Mouse (Mus musculus) heart, postnatal 0 days (tissue): ENCODE measurements around the gene Pde4dip. TPM values are rescaled to one million over a fixed set of nuclear protein-coding genes. Genes with fewer than 3 reads are reported as not detected.

Source experiments
- ATAC-seq: fragments of 200-750 bp; cut with Nextera tagmentation; 2 replicates; pipeline ENCODE4 v1.8.0; 2017; ENCODE audit warnings: low read depth, moderate number of reproducible peaks, moderate library complexity; ENCODE audit not compliant: insufficient read depth
- DNase-seq: peaks from one replicate; pipeline ENCODE4 v3.0.0-alpha.2; 2016; ENCODE audit warnings: low spot score
- H3K27ac ChIP-seq: fragments of 300-500 bp; sonication (generic); 2 replicates; pipeline ENCODE4 v1.5.1; 2014; ENCODE audit warnings: low read depth, mild to moderate bottlenecking
- H3K27me3 ChIP-seq: fragments of 300-500 bp; sonication (generic); 2 replicates; pipeline ENCODE4 v1.6.1; 2014; ENCODE audit warnings: low read length, mixed read lengths; ENCODE audit not compliant: control insufficient read depth, insufficient read depth
- H3K36me3 ChIP-seq: fragments of 300-500 bp; sonication (generic); replicated peaks from 2 replicates; pipeline ENCODE4 v1.6.1; 2014; ENCODE audit warnings: low read length, mixed read lengths; ENCODE audit not compliant: control insufficient read depth, insufficient read depth
- H3K4me1 ChIP-seq: fragments of 300-500 bp; sonication (generic); 2 replicates; pipeline ENCODE4 v1.6.1; 2014; ENCODE audit warnings: antibody characterized with exemption; ENCODE audit not compliant: control insufficient read depth, insufficient read depth
- H3K4me2 ChIP-seq: fragments of 300-500 bp; sonication (generic); 2 replicates; pipeline ENCODE4 v1.6.1; 2014; ENCODE audit warnings: low read depth, mild to moderate bottlenecking, low read length, moderate library complexity
- H3K4me3 ChIP-seq: fragments of 300-500 bp; sonication (generic); 2 replicates; pipeline ENCODE4 v1.5.1; 2014; ENCODE audit warnings: low read depth, low read length
- H3K9ac ChIP-seq: fragments of 300-500 bp; sonication (generic); replicated peaks from 2 replicates; pipeline ENCODE4 v1.6.1; 2014; ENCODE audit warnings: low read depth, low read length, mixed read lengths
- H3K9me3 ChIP-seq: fragments of 300-500 bp; sonication (generic); replicated peaks from 2 replicates; pipeline ENCODE4 v1.6.1; 2016; ENCODE audit warnings: low read length; ENCODE audit not compliant: control insufficient read depth
- CTCF ChIP-seq: IDR thresholded peaks from 2 replicates; pipeline ENCODE4 v1.5.1; 2016; ENCODE audit warnings: antibody characterized with exemption, control low read depth, low read depth
- EP300 ChIP-seq: IDR thresholded peaks from 2 replicates; pipeline ENCODE4 v1.6.1; 2016; ENCODE audit warnings: antibody characterized with exemption, low read depth
- WGBS: fragments of 180-500 bp; shearing (Covaris S2); extraction: QIAGEN DNeasy Blood & Tissue Kit; methylation state at CpG from one replicate; pipeline ENCODE4 v1.1.7; 2014; 5-methylcytosine and 5-hydroxymethylcytosine counted together
- polyA plus RNA-seq: library from polyadenylated mRNA; unstranded; fragments of >200 nt; fragmentation: Nextera tagmentation; extraction: Ambion mirVana; gene quantifications from 2 replicates; pipeline ENCODE4 v1.2.1, GENCODE M21; 2015
- total RNA-seq: library from RNA; depleted of rRNA; stranded (reverse); fragments of >200 nt; gene quantifications from 2 replicates; pipeline ENCODE4 v1.2.3, GENCODE M21; 2014; ENCODE audit warnings: low replicate concordance

Gene Pde4dip
- total and polyA plus RNA-seq, 2 experiments from 2014 or later = 126 to 498 TPM

DNA sequence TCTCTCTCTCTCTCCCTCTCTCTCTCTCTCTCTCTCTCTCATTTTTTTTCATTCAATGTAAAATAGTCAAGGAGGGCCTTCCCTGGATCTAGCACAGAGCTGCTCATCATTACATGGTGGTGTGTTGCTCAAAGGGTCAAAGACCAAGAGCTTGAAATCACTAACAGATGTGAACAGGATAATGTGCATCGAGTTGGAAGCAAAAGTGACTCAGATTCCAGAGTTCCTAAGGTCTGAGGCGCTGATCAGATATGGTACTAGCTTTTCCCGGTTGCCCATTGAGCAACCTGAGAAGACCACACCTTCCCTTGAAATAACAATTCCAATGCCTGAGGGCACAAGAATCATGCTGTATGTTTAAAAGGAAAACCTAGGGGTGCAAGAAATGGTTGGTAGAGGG is 9.9 kb upstream of the Pde4dip start:
- WGBS = 45% methylated on average over 3 of the region's 3 CpGs
- peaks cover 19% of the 10 kb centered on the region for H3K4me1 ChIP-seq
- ATAC-seq (no peak), DNase-seq (no peak)
- H3K9ac ChIP-seq = no peak overlapping the region
- TF ChIP-seq EP300 (no peak), CTCF (no peak)
- H3K27me3 ChIP-seq = no peaks in the 10 kb centered on the region
- no peaks in the 10 kb centered on the region for H3K9me3 ChIP-seq
- H3K36me3 ChIP-seq = no peaks in the 10 kb centered on the region
- no peak overlapping the region for H3K27ac ChIP-seq
- H3K4me3 ChIP-seq = no peak overlapping the region
- no peak overlapping the region for H3K4me2 ChIP-seq

DNA sequence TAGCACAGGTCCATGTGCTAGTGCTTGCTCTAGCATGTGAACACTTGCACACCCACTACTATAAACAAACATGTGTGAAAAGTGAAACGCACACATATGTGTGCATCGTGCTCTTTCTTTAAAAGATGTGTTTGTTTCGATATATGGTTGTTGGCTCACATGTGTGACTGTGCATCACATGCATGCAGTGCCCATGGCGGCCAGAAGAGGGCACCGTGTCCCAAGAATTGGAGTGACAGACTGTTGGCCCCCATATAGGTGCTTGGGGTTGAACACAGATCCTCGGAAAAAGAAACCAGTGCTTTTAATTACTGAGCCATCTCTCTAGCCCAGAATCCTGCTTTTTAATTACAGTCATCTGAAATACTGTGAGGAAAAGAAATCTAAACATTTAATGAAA is 6.2 kb upstream of the Pde4dip start:
- H3K4me3 ChIP-seq = no peak overlapping the region
- no peak overlapping the region for H3K4me2 ChIP-seq
- no peak for TF ChIP-seq EP300
- peak; percentile 42 for TF ChIP-seq CTCF
- ATAC-seq = no peak
- no peak overlapping the region for H3K27ac ChIP-seq
- no peak for DNase-seq
- whole genome bisulfite sequencing = 45% methylated on average over 6 of the region's 6 CpGs
- no peak overlapping the region for H3K9ac ChIP-seq
- no peaks in the 10 kb centered on the region for H3K4me1 ChIP-seq
- H3K27me3 ChIP-seq = peaks cover 15% of the 10 kb centered on the region
- H3K9me3 ChIP-seq = no peaks in the 10 kb centered on the region
- H3K36me3 ChIP-seq = no peaks in the 10 kb centered on the region

DNA sequence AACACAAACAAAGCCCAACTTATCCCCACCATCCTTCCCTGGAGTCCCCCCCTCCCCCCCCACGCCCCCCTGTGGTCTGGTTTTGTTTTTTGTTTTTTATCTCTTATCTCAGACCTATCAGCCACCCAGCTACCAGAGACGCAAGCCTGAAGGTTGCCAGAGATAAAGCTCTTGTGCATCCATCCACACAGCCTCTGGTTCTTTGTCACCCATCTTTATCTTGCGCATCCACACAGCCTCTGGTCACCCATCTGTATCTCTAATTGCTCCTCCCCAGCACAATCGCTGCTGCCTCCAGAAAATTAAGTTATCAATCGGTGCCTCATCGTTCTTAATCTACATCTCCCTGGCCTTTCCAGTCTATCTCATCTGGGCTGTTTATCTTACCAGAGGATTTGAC is 1.7 kb upstream of the Pde4dip start:
- H3K27me3 ChIP-seq = peaks cover 35% of the 10 kb centered on the region
- DNase-seq (no peak), ATAC-seq (no peak)
- TF ChIP-seq EP300 (no peak), CTCF (no peak)
- H3K9me3 ChIP-seq = no peaks in the 10 kb centered on the region
- H3K9ac ChIP-seq = no peak overlapping the region
- H3K4me3 ChIP-seq = no peak overlapping the region
- no peak overlapping the region for H3K4me2 ChIP-seq
- WGBS = 8% methylated on average over 6 of the region's 6 CpGs
- no peaks in the 10 kb centered on the region for H3K4me1 ChIP-seq
- H3K36me3 ChIP-seq = no peaks in the 10 kb centered on the region
- H3K27ac ChIP-seq = no peak overlapping the region

DNA sequence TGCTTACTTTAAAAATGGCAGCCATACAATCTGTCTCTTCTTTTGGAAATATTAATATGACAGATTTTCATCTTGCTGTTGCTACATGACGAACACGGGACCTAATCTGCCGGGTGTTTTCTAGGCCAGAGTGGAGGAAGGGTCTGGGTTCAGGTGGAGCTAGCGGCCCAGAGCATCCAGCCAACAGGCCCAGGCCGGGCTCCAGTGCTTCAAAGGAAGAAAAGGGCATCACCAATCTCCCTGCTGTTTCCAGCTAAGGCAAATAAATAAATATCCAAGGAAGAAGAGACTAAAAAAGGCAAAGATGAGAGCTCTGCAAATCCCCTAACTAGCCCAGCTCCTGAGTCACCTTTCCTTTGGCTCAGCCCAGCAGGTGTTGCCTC is 731 bp downstream of the Pde4dip start:
- Histone ChIP-seq H3K4me1 (no peaks in the 10 kb centered on the region), H3K4me2 (no peak overlapping the region), H3K27me3 (peaks cover 35% of the 10 kb centered on the region), H3K36me3 (no peaks in the 10 kb centered on the region), H3K4me3 (no peak overlapping the region), H3K27ac (no peak overlapping the region), H3K9me3 (no peaks in the 10 kb centered on the region), H3K9ac (no peak overlapping the region)
- 74% methylated on average over 5 of the region's 5 CpGs for WGBS
- TF ChIP-seq CTCF (no peak), EP300 (no peak)
- DNase-seq (no peak), ATAC-seq (no peak)

DNA sequence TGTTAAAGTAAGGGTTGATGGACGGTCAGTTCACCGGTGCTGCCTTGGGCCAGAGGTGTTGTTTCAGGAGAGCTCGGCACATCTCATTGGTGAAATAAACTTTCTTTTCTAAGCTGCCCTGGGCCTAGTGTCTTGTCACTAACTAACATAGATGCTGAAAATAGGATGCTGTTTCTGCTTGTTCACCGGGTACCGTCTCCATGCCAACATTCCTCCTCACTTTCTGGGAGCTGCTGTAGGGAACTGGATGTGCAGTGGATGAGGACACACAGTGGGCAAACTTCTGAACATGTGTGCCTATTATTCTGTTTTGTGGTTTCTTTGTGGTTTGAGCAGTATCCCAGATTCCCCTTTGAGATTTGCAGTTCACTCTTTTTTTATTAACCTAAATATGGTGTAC is 6.9 kb downstream of the Pde4dip start:
- no peak overlapping the region for H3K4me3 ChIP-seq
- no peak overlapping the region for H3K9ac ChIP-seq
- no peaks in the 10 kb centered on the region for H3K9me3 ChIP-seq
- no peak for DNase-seq
- H3K27ac ChIP-seq = no peak overlapping the region
- no peak overlapping the region for H3K4me2 ChIP-seq
- TF ChIP-seq EP300 (no peak), CTCF (no peak)
- H3K27me3 ChIP-seq = no peaks in the 10 kb centered on the region
- H3K4me1 ChIP-seq = no peaks in the 10 kb centered on the region
- 89% methylated on average over 5 of the region's 5 CpGs for WGBS
- ATAC-seq = no peak
- H3K36me3 ChIP-seq = no peaks in the 10 kb centered on the region

DNA sequence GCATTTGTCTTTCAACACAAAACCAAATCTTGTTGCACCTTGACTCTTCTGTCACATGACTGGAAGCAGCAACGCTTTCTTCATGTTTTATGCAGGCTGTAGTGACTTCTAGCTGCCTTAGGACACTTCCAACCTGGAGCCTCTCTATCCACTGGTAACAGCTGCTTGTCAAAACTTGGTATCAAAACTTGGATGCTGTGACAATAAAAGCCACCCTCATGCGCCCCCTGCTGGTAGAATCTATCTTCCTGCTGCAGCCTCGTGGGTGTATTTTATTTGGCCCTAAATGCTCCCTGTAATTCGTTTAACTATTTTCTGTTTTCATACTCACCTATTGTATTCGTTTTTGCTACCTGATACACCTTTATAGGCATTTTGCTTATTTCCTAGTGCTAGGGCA is 9.3 kb downstream of the Pde4dip start:
- no peak for TF ChIP-seq EP300
- peak; percentile 80 for TF ChIP-seq CTCF
- peak; percentile 55 for ATAC-seq
- no peak overlapping the region for H3K27ac ChIP-seq
- no peak overlapping the region for H3K4me3 ChIP-seq
- no peaks in the 10 kb centered on the region for H3K4me1 ChIP-seq
- H3K36me3 ChIP-seq = no peaks in the 10 kb centered on the region
- H3K9ac ChIP-seq = no peak overlapping the region
- WGBS = 14% methylated on average over 5 of the region's 5 CpGs
- H3K9me3 ChIP-seq = no peaks in the 10 kb centered on the region
- no peaks in the 10 kb centered on the region for H3K27me3 ChIP-seq
- no peak overlapping the region for H3K4me2 ChIP-seq
- DNase-seq = peak; percentile 76
